Mouse (Mus musculus) heart, adult 2 months (tissue): ENCODE measurements around the gene Pcp4.

Source experiments
- CTCF ChIP-seq: fragments of 200-600 bp; IDR thresholded peaks from 2 replicates; pipeline ENCODE4 v1.8.1; 2022; ENCODE audit warnings: antibody characterized with exemption, mild to moderate bottlenecking, moderate library complexity
- POLR2A ChIP-seq: fragments of 200-500 bp; IDR thresholded peaks from 2 replicates; pipeline ENCODE4 v1.6.1; 2011; ENCODE audit warnings: mild to moderate bottlenecking, low read depth, low read length, control low read depth; ENCODE audit not compliant: insufficient read depth

GRCm38 (mm10) chr16:96514466-96514865 lies 47.1 kb downstream of the Pcp4 start:
- TF ChIP-seq CTCF: no peak
- TF ChIP-seq POLR2A: no peak
